Mouse (Mus musculus): ENCODE measurements around the gene Gm45713.
"Not testable (repeated sequence)": the region's sequence is repeated elsewhere in the genome, so short reads cannot be mapped to it uniquely, and the experiment has no call there.

Gm45713 gene

GRCm38 (mm10) chr7:45135993-45136567 lies at the start of gene Gm45713, which contains the start of gene Flt3l:
TSS of gene Gm45713 (minus strand) at chr7:45136231.
TSS of gene Flt3l (minus strand) at chr7:45136432.
- peak; percentile 85 to 90 for DNase-seq (ENCODE audit: low spot score in 2 of 2)

GRCm38 (mm10) chr7:45183672-45184071 lies 47.6 kb upstream of the Gm45713 start:
- no peak for DNase-seq (ENCODE audit: low spot score in 2 of 2)

GRCm38 (mm10) chr7:45182606-45183005 lies 46.6 kb upstream of the Gm45713 start:
- DNase-seq (ENCODE audit: low spot score in 2 of 2) = no peak

- peak; percentile 76 to 81 for DNase-seq (ENCODE audit: low spot score in 2 of 2)
Measured at GRCm38 (mm10) chr7:45182199-45182601, 46.2 kb upstream of the Gm45713 start.

- DNase-seq (ENCODE audit: low spot score in 2 of 2) = no peak
Measured at GRCm38 (mm10) chr7:45181540-45181939, 45.5 kb upstream of the Gm45713 start.

GRCm38 (mm10) chr7:45180896-45181477 lies 45.0 kb upstream of the Gm45713 start, which contains the start of gene Pth2:
TSS of gene Pth2 (plus strand) at chr7:45180995.
- no peak for DNase-seq (ENCODE audit: low spot score in 2 of 2)

GRCm38 (mm10) chr7:45179469-45179868 lies 43.4 kb upstream of the Gm45713 start, which contains the start of gene Gfy:
TSS of gene Gfy (minus strand) at chr7:45179569.
- DNase-seq (ENCODE audit: low spot score in 2 of 2) = no peak

GRCm38 (mm10) chr7:45178550-45178949 lies 42.5 kb upstream of the Gm45713 start:
- DNase-seq (ENCODE audit: low spot score in 2 of 2) = no peak

GRCm38 (mm10) chr7:45176356-45176755 lies 40.3 kb upstream of the Gm45713 start:
- no peak for DNase-seq (ENCODE audit: low spot score in 2 of 2)

GRCm38 (mm10) chr7:45175929-45176328 lies 39.9 kb upstream of the Gm45713 start:
- DNase-seq (ENCODE audit: low spot score in 2 of 2) = no peak

GRCm38 (mm10) chr7:45175398-45175797 lies 39.4 kb upstream of the Gm45713 start:
- DNase-seq (ENCODE audit: low spot score in 2 of 2) = no peak

GRCm38 (mm10) chr7:45174567-45175280 lies 38.7 kb upstream of the Gm45713 start:
- no peak for DNase-seq (ENCODE audit: low spot score in 2 of 2)

GRCm38 (mm10) chr7:45173772-45174171 lies 37.7 kb upstream of the Gm45713 start:
- DNase-seq (ENCODE audit: low spot score in 2 of 2) = not testable (repeated sequence)

GRCm38 (mm10) chr7:45172974-45173373 lies 36.9 kb upstream of the Gm45713 start:
- DNase-seq (ENCODE audit: low spot score in 2 of 2) = peak in 1 of 2 experiments; percentile 36

GRCm38 (mm10) chr7:45169495-45169894 lies 33.5 kb upstream of the Gm45713 start:
- DNase-seq (ENCODE audit: low spot score in 2 of 2) = no peak

- DNase-seq (ENCODE audit: low spot score in 2 of 2) = no peak
Measured at GRCm38 (mm10) chr7:45168656-45169055, 32.6 kb upstream of the Gm45713 start.

GRCm38 (mm10) chr7:45167761-45168445 lies 31.9 kb upstream of the Gm45713 start:
- DNase-seq (ENCODE audit: low spot score in 2 of 2) = no peak

GRCm38 (mm10) chr7:45166950-45167401 lies 30.9 kb upstream of the Gm45713 start:
- DNase-seq (ENCODE audit: low spot score in 2 of 2) = no peak

- DNase-seq (ENCODE audit: low spot score in 2 of 2) = no peak
Measured at GRCm38 (mm10) chr7:45165701-45166100, 29.7 kb upstream of the Gm45713 start.

- DNase-seq (ENCODE audit: low spot score in 2 of 2) = no peak
Measured at GRCm38 (mm10) chr7:45164833-45165232, 28.8 kb upstream of the Gm45713 start.

- no peak for DNase-seq (ENCODE audit: low spot score in 2 of 2)
Measured at GRCm38 (mm10) chr7:45163735-45164490, 27.9 kb upstream of the Gm45713 start, which contains the start of gene Slc17a7. TSS of gene Slc17a7 (plus strand) at chr7:45163949.
